Mouse (Mus musculus) heart, embryonic 11.5 days (tissue): ENCODE results near the gene Tnp2. TPM values are rescaled to one million over a fixed set of nuclear protein-coding genes. Genes with fewer than 3 reads are reported as not detected.

Experiments
- ATAC-seq: fragments of 200-750 bp; cut with Nextera tagmentation; replicated peaks from 2 replicates; pipeline ENCODE4 v1.8.0; 2017; ENCODE audit warnings: moderate library complexity; ENCODE audit not compliant: insufficient number of reproducible peaks, low FRiP score, low TSS enrichment
- H3K27ac ChIP-seq: fragments of 300-500 bp; sonication (generic); 2 replicates; pipeline ENCODE4 v1.5.1; 2014; ENCODE audit warnings: mild to moderate bottlenecking, low read depth, low read length
- H3K27me3 ChIP-seq: fragments of 300-500 bp; sonication (generic); 2 replicates; pipeline ENCODE4 v1.6.1; 2014; ENCODE audit warnings: mild to moderate bottlenecking, low read length, mixed read lengths; ENCODE audit not compliant: control insufficient read depth, insufficient read depth
- H3K36me3 ChIP-seq: fragments of 300-500 bp; sonication (generic); 2 replicates; pipeline ENCODE4 v1.6.1; 2014; ENCODE audit warnings: mild to moderate bottlenecking, low read length, moderate library complexity, mixed read lengths; ENCODE audit not compliant: control insufficient read depth, insufficient read depth
- H3K4me1 ChIP-seq: fragments of 300-500 bp; sonication (generic); 2 replicates; pipeline ENCODE4 v1.6.1; 2014; ENCODE audit warnings: low read length; ENCODE audit not compliant: control insufficient read depth, insufficient read depth
- H3K4me2 ChIP-seq: fragments of 300-500 bp; sonication (generic); 2 replicates; pipeline ENCODE4 v1.6.1; 2014; ENCODE audit warnings: mild to moderate bottlenecking, moderate library complexity
- H3K4me3 ChIP-seq: fragments of 300-500 bp; sonication (generic); 2 replicates; pipeline ENCODE4 v1.5.1; 2014; ENCODE audit warnings: low read depth, low read length
- H3K9ac ChIP-seq: fragments of 300-500 bp; sonication (generic); 2 replicates; pipeline ENCODE4 v1.6.1; 2014; ENCODE audit warnings: mild to moderate bottlenecking, low read depth, low read length, moderate library complexity
- H3K9me3 ChIP-seq: fragments of 300-500 bp; sonication (generic); replicated peaks from 2 replicates; pipeline ENCODE4 v1.6.1; 2016; ENCODE audit warnings: low read length; ENCODE audit not compliant: control insufficient read depth
- WGBS: fragments of 180-500 bp; shearing (Covaris S2); extraction: QIAGEN DNeasy Blood & Tissue Kit; methylation state at CpG from one replicate; pipeline ENCODE4 v1.1.7; 2014; ENCODE audit not compliant: insufficient replicate concordance; 5-methylcytosine and 5-hydroxymethylcytosine counted together
- polyA plus RNA-seq: library from polyadenylated mRNA; unstranded; fragments of >200 nt; fragmentation: Nextera tagmentation; extraction: Ambion mirVana; gene quantifications from 2 replicates; pipeline ENCODE4 v1.2.1, GENCODE M21; 2014

The Tnp2 gene
- polyA plus RNA-seq, 1 experiment from 2014 or later = not detected

- H3K4me1 ChIP-seq = peaks cover 42% of the 10 kb centered on the region
- no peaks in the 10 kb centered on the region for H3K9me3 ChIP-seq
- ATAC-seq = no peak
These were observed 2.2 kb downstream of the Tnp2 start for GRCm38 (mm10) chr16:10786288-10786687.

DNA sequence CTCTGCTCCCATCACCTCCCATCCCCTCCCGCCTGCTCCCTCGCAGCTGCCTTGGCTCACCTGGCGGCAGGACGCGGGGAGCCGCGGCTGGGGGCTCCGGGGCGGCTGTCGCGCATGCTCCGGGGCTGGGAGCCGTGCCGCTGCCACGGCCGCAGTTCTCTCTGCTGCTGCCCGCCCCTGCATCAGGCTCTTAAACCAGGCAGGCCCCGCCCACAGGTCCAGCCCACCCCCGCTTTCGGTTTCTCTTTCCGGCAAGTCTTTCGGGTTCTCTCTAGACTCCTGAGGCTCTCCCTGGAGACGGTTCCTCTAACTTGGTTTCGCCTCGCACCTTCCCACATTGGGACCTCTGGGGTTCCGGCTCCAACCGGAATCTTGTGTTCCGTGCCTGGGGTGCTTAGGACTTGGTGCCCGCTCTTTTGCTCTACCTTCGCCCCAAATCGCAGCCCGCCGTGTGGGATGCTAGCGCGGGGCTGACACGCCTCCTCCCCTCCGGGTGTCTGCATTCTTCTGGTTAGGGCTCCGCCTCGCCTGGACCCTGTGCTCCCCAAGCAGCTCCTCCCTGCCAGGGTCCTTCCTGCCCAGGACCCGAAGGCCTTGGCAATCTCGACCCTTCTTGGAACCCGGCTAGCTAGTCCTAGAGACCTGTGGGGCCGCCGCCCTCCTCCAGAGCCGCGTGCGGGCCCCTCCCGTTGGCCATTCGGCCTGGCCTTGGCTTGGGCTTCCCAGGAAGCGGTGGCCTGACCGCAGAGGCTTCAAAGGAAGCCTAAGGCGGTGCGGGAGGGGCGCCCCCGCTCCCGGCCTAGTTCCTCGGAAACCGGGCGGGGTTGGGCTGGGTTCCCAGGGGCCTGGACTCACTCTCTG lies 2.9 kb downstream of the Tnp2 start, which contains the start of gene Socs1:
TSS of gene Socs1 (minus strand) at position 166 of the 861 bp plus-strand sequence.
- Histone ChIP-seq H3K27me3 (peaks cover 4% of the 10 kb centered on the region; the same call in 1 of the 2 replicates), H3K4me1 (peaks cover 48% of the 10 kb centered on the region), H3K27ac (peak within 1 kb of the TSS; percentile 96), H3K4me2 (peak within 1 kb of the TSS; percentile 92), H3K4me3 (peak within 1 kb of the TSS; percentile 74), H3K9ac (peak within 1 kb of the TSS; percentile 84), H3K36me3 (no peaks in the 10 kb centered on the region), H3K9me3 (no peaks in the 10 kb centered on the region)
- ATAC-seq = peak; percentile 81
- under 1% methylated on average over 56 of the region's 59 CpGs for WGBS

More at GRCm38 (mm10) chr16:10786288-10786687, 2.2 kb downstream of the Tnp2 start:
- peak overlapping the region; percentile 74 for H3K4me3 ChIP-seq
- peak overlapping the region; percentile 84 for H3K9ac ChIP-seq
- WGBS = 3% methylated on average over 9 of the region's 9 CpGs
- H3K27ac ChIP-seq = peak overlapping the region; percentile 96
- peaks cover 4% of the 10 kb centered on the region; the same call in 1 of the 2 replicates for H3K27me3 ChIP-seq
- H3K4me2 ChIP-seq = peak overlapping the region; percentile 92
- no peaks in the 10 kb centered on the region for H3K36me3 ChIP-seq

DNA sequence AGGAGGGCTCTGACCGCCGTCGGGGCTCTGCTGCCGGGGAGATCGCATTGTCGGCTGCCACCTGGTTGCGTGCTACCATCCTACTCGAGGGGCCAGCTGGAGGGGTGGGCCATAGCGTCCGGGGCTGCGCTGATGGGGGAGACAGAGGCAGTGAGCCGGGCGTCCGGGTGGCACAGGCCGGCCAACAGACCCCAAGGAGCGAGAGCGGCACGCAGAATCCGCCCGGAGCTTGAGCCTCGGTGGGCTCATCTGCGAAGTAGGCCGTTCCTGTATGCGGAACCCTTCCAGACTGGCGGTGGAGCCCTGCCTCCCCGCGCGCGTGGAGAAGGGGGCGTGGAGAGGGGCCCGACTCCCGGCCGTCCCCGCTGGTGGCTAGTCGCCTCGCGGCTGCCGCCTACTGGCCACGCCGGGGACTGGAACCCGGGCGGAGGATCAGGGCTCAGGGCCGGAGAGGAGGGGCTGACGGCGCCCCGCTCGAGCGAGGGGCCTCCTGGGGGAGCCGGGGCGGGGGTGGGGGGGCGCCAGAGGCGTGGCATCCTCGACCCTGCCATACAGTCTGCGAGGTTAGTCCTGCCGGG lies 3.6 kb downstream of the Tnp2 start:
- Histone ChIP-seq H3K4me3 (peak overlapping the region; percentile 74), H3K9me3 (no peaks in the 10 kb centered on the region), H3K36me3 (no peaks in the 10 kb centered on the region), H3K4me1 (peaks cover 48% of the 10 kb centered on the region), H3K27me3 (peaks cover 2% of the 10 kb centered on the region; the same call in 1 of the 2 replicates), H3K9ac (peak overlapping the region; percentile 84), H3K27ac (peak overlapping the region; percentile 96), H3K4me2 (peak overlapping the region; percentile 92)
- under 1% methylated on average over 42 of the region's 55 CpGs for WGBS
- ATAC-seq = peak; percentile 64

DNA sequence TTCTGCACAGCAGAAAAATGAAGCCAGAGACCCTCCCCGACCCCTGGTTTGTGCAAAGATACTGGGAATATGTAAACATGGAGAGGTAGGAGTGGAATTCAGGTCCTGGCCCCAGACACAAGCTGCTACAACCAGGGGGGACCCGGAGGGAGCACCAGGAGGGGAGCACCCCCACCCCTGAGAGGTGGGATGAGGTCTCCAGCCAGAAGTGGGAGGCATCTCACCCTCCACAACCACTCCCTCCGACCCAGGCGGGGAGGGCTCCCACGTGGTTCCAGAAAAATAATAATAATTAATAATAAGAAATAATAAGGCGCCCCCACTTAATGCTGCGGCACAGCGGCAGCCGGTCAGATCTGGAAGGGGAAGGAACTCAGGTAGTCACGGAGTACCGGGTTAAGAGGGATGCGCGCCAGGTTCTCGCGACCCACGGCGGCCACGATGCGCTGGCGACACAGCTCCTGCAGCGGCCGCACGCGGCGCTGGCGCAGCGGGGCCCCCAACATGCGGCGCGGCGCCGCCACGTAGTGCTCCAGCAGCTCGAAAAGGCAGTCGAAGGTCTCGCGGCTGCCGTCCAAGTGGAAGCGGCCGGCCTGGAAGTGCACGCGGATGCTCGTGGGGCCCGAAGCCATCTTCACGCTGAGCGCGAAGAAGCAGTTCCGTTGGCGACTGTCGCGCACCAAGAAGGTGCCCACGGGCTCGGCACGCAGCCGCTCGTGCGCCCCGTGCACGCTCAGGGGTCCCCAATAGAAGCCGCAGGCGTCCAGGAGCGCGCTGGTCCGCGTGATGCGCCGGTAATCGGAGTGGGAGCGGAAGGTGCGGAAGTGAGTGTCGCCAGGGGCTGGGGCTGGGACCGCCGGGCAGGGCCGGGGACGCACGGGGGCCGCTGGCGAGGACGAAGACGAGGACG lies 4.3 kb downstream of the Tnp2 start:
- H3K9ac ChIP-seq = peak overlapping the region; percentile 84
- ATAC-seq = peak; percentile 0; the same call in 1 of the 2 replicates
- H3K4me3 ChIP-seq = peak overlapping the region; percentile 74
- peaks cover 48% of the 10 kb centered on the region for H3K4me1 ChIP-seq
- peak overlapping the region; percentile 92 for H3K4me2 ChIP-seq
- H3K27me3 ChIP-seq = no peaks in the 10 kb centered on the region; the same call in 1 of the 2 replicates
- no peaks in the 10 kb centered on the region for H3K9me3 ChIP-seq
- 3% methylated on average over 81 of the region's 81 CpGs for WGBS
- H3K36me3 ChIP-seq = no peaks in the 10 kb centered on the region
- H3K27ac ChIP-seq = peak overlapping the region; percentile 96

- 62% methylated on average over 8 of the region's 8 CpGs for WGBS
- H3K4me1 ChIP-seq = peaks cover 48% of the 10 kb centered on the region
- no peaks in the 10 kb centered on the region for H3K36me3 ChIP-seq
- H3K4me3 ChIP-seq = peak overlapping the region; percentile 74
- no peaks in the 10 kb centered on the region; the same call in 1 of the 2 replicates for H3K27me3 ChIP-seq
- peak overlapping the region; percentile 92 for H3K4me2 ChIP-seq
- no peak overlapping the region for H3K27ac ChIP-seq
- H3K9ac ChIP-seq = no peak overlapping the region; the same call in 1 of the 2 replicates
- no peak for ATAC-seq
- no peaks in the 10 kb centered on the region for H3K9me3 ChIP-seq
These were observed 5.0 kb downstream of the Tnp2 start for GRCm38 (mm10) chr16:10783451-10783850.

DNA sequence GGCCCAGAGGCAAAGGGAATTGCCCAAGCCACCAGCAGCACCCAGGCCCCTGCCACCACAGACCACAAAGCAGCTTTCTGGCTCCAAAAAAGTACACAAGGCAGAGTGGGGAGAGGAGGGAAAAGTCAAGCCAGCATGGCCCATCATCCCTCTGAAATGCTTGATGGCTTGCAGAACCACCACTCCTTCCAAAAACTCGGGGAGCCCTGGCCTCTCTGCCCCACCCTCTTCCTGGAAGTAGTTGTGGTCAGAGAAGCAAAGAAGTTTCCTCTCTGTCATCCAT lies 5.4 kb downstream of the Tnp2 start:
- ATAC-seq = no peak
- H3K9me3 ChIP-seq = no peaks in the 10 kb centered on the region
- H3K27ac ChIP-seq = peak overlapping the region; percentile 73; the same call in 1 of the 2 replicates
- H3K9ac ChIP-seq = peak overlapping the region; percentile 43
- H3K27me3 ChIP-seq = no peaks in the 10 kb centered on the region; the same call in 1 of the 2 replicates
- H3K36me3 ChIP-seq = no peaks in the 10 kb centered on the region
- H3K4me1 ChIP-seq = peaks cover 48% of the 10 kb centered on the region
- WGBS = 30% methylated on average over 1 of the region's 1 CpGs
- 0 out of 2 replicates have a peak overlapping the region, but pooled peaks have one; percentile 74 for H3K4me3 ChIP-seq
- H3K4me2 ChIP-seq = peak overlapping the region; percentile 92

GRCm38 (mm10) chr16:10782377-10783151 lies 5.9 kb downstream of the Tnp2 start:
- Histone ChIP-seq H3K9ac (peak overlapping the region; percentile 43), H3K4me2 (peak overlapping the region; percentile 92), H3K4me3 (no peak overlapping the region), H3K36me3 (no peaks in the 10 kb centered on the region), H3K4me1 (peaks cover 50% of the 10 kb centered on the region), H3K27ac (peak overlapping the region; percentile 73), H3K9me3 (no peaks in the 10 kb centered on the region), H3K27me3 (no peaks in the 10 kb centered on the region; the same call in 1 of the 2 replicates)
- no peak for ATAC-seq
- 44% methylated on average over 6 of the region's 6 CpGs for WGBS
